Mouse (Mus musculus): ENCODE measurements around the gene Arfrp1. TPM values are rescaled to one million over a fixed set of nuclear protein-coding genes. Genes with fewer than 3 reads are reported as not detected.

The Arfrp1 gene
- total RNA-seq, 2 experiments from 2014 or later = 38.6 to 43.2 TPM

Other genes starting within 250 kb of the Arfrp1 start
- not detected in 2 replicates for gene Kcnq2, start 230.1 kb downstream of the Arfrp1 start, total RNA-seq (2014; fragmentation: Nextera tagmentation)
- not detected in 2 replicates for gene Kcnq2, start 230.1 kb downstream of the Arfrp1 start, total RNA-seq (2017)
- not detected in 2 replicates for gene Eef1a2, start 208.4 kb downstream of the Arfrp1 start, total RNA-seq (2014; fragmentation: Nextera tagmentation)
- gene Eef1a2, start 208.4 kb downstream of the Arfrp1 start, total RNA-seq (2017) = not detected in 2 replicates
- 82.3 and 90.4 TPM in 2 replicates for gene Ppdpf, start 178.2 kb downstream of the Arfrp1 start, total RNA-seq (2014; fragmentation: Nextera tagmentation)
- gene Ppdpf, start 178.2 kb downstream of the Arfrp1 start, total RNA-seq (2017) = 70.3 and 77.7 TPM in 2 replicates
- not detected in 2 replicates for gene Ptk6, start 162.6 kb downstream of the Arfrp1 start, total RNA-seq (2014; fragmentation: Nextera tagmentation)
- gene Ptk6, start 162.6 kb downstream of the Arfrp1 start, total RNA-seq (2017) = not detected in 2 replicates
- gene Srms, start 152.2 kb downstream of the Arfrp1 start, total RNA-seq (2014; fragmentation: Nextera tagmentation) = not detected in 2 replicates
- not detected in 2 replicates for gene Srms, start 152.2 kb downstream of the Arfrp1 start, total RNA-seq (2017)
- gene Fndc11, start 145.4 kb downstream of the Arfrp1 start, total RNA-seq (2014; fragmentation: Nextera tagmentation) = not detected in 2 replicates
- not detected in 2 replicates for gene Fndc11, start 145.4 kb downstream of the Arfrp1 start, total RNA-seq (2017)
- gene Helz2, start 123.4 kb downstream of the Arfrp1 start, total RNA-seq (2014; fragmentation: Nextera tagmentation) = 5.6 and 6.1 TPM in 2 replicates
- 3.0 and 6.0 TPM in 2 replicates for gene Helz2, start 123.4 kb downstream of the Arfrp1 start, total RNA-seq (2017)
- 11.8 and 15.3 TPM in 2 replicates for gene Gmeb2, start 77.4 kb downstream of the Arfrp1 start, total RNA-seq (2014; fragmentation: Nextera tagmentation)
- gene Gmeb2, start 77.4 kb downstream of the Arfrp1 start, total RNA-seq (2017) = 10.4 and 16.5 TPM in 2 replicates
- not detected in 2 replicates for gene Stmn3, start 50.9 kb downstream of the Arfrp1 start, total RNA-seq (2014; fragmentation: Nextera tagmentation)
- gene Stmn3, start 50.9 kb downstream of the Arfrp1 start, total RNA-seq (2017) = not detected in 2 replicates
- 63.9 and 85.0 TPM in 2 replicates for gene Rtel1, start 45.7 kb downstream of the Arfrp1 start, total RNA-seq (2014; fragmentation: Nextera tagmentation)
- 30.1 and 47.5 TPM in 2 replicates for gene Rtel1, start 45.7 kb downstream of the Arfrp1 start, total RNA-seq (2017)
- 12.8 and 18.3 TPM in 2 replicates for gene Zgpat, start 476 bp downstream of the Arfrp1 start, total RNA-seq (2014; fragmentation: Nextera tagmentation)
- gene Zgpat, start 476 bp downstream of the Arfrp1 start, total RNA-seq (2017) = 29.8 and 35.7 TPM in 2 replicates
- 24.1 and 24.9 TPM in 2 replicates for gene Lime1, start 14.7 kb upstream of the Arfrp1 start, total RNA-seq (2014; fragmentation: Nextera tagmentation)
- 6.9 and 20.8 TPM in 2 replicates for gene Lime1, start 14.7 kb upstream of the Arfrp1 start, total RNA-seq (2017)
- gene Zbtb46, start 94.0 kb upstream of the Arfrp1 start, total RNA-seq (2014; fragmentation: Nextera tagmentation) = 1.1 TPM in 1 of 2 replicates, not detected in the other
- 0.13 and 0.15 TPM in 2 replicates for gene Zbtb46, start 94.0 kb upstream of the Arfrp1 start, total RNA-seq (2017)
- not detected in 2 replicates for gene Abhd16b, start 127.8 kb upstream of the Arfrp1 start, total RNA-seq (2014; fragmentation: Nextera tagmentation)
- gene Abhd16b, start 127.8 kb upstream of the Arfrp1 start, total RNA-seq (2017) = not detected in 2 replicates
- 43.1 and 60.9 TPM in 2 replicates for gene Tpd52l2, start 131.7 kb upstream of the Arfrp1 start, total RNA-seq (2014; fragmentation: Nextera tagmentation)
- gene Tpd52l2, start 131.7 kb upstream of the Arfrp1 start, total RNA-seq (2017) = 115 and 129 TPM in 2 replicates
- gene Dnajc5, start 155.1 kb upstream of the Arfrp1 start, total RNA-seq (2014; fragmentation: Nextera tagmentation) = 43.8 and 47.1 TPM in 2 replicates
- gene Dnajc5, start 155.1 kb upstream of the Arfrp1 start, total RNA-seq (2017) = 46.4 and 54.5 TPM in 2 replicates
- 118 and 128 TPM in 2 replicates for gene Uckl1, start 219.5 kb upstream of the Arfrp1 start, total RNA-seq (2014; fragmentation: Nextera tagmentation)
- 41.5 and 54.1 TPM in 2 replicates for gene Uckl1, start 219.5 kb upstream of the Arfrp1 start, total RNA-seq (2017)
- gene Prpf6, start 226.5 kb upstream of the Arfrp1 start, total RNA-seq (2014; fragmentation: Nextera tagmentation) = 30.8 and 35.2 TPM in 2 replicates
- 68.8 and 71.6 TPM in 2 replicates for gene Prpf6, start 226.5 kb upstream of the Arfrp1 start, total RNA-seq (2017)
- 21.1 and 23.5 TPM in 2 replicates for gene Zfp512b, start 227.4 kb upstream of the Arfrp1 start, total RNA-seq (2014; fragmentation: Nextera tagmentation)
- 11.6 and 15.6 TPM in 2 replicates for gene Zfp512b, start 227.4 kb upstream of the Arfrp1 start, total RNA-seq (2017)
- gene Samd10, start 233.8 kb upstream of the Arfrp1 start, total RNA-seq (2014; fragmentation: Nextera tagmentation) = 6.2 and 13.1 TPM in 2 replicates
- gene Samd10, start 233.8 kb upstream of the Arfrp1 start, total RNA-seq (2017) = 3.2 and 4.5 TPM in 2 replicates

Data from granulocyte monocyte progenitor cell, adult 5-6 weeks (primary cell).